Mouse (Mus musculus): Measurements from ENCODE around the gene Gpatch3. TPM values are rescaled to one million over a fixed set of nuclear protein-coding genes. Genes with fewer than 3 reads are reported as not detected.

Gene Gpatch3
- polyA plus RNA-seq, 1 experiment from 2014 or later, result 6.2 TPM

DNA sequence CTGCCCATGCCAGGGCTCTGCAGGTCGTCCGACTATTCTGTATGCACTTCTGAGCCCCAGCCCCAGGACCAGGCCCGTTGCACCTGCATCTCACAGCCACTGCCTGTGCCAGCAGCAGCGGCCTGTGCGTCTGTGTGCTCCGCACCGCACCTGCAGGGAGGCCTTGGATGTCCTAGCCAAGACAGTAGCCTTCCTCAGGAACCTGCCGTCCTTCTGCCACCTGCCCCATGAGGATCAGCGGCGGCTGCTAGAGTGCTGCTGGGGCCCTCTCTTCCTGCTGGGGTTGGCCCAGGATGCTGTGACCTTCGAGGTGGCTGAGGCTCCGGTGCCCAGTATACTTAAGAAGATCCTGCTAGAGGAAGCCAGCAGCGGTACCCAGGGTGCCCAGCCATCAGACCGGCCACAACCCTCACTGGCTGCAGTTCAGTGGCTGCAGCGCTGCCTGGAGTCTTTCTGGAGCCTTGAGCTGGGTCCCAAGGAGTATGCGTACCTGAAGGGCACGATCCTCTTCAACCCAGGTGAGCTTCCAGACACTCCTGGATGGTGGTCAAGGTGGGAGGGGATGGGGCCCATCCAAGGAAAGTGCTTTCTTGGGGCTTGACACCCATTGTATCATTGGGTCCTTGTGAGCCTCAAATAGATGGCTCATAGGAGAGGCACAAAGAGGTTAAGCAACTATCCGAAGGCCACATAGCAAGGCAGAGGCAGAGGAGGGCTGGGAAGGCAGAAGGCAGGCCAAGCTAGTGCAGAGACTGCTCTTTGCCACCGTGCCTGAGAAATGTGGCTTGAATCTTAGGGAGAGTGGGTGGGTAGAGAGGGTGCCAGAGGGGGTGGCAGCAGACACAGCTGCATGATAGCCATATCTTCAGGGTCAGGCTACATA lies 20.9 kb upstream of the Gpatch3 start:
- Histone ChIP-seq H3K27me3 (ENCODE audit: control insufficient read depth, insufficient read depth, low read length) (no peaks in the 10 kb centered on the region), H3K27ac (no peak overlapping the region), H3K36me3 (replicated peaks; ENCODE audit: control insufficient read depth, insufficient read depth) (no peaks in the 10 kb centered on the region), H3K9ac (no peak overlapping the region), H3K4me3 (replicated peaks; ENCODE audit: low read length) (no peak overlapping the region), H3K4me2 (replicated peaks) (no peak overlapping the region), H3K4me1 (replicated peaks; ENCODE audit: control insufficient read depth, insufficient read depth, low read length) (no peaks in the 10 kb centered on the region), H3K9me3 (ENCODE audit: control insufficient read depth, low read length) (no peaks in the 10 kb centered on the region)
- DNase-seq (ENCODE audit: low spot score) (no peak), ATAC-seq (ENCODE audit: low FRiP score) (no peak)
- WGBS, result 77% methylated on average over 19 of the region's 19 CpGs

DNA sequence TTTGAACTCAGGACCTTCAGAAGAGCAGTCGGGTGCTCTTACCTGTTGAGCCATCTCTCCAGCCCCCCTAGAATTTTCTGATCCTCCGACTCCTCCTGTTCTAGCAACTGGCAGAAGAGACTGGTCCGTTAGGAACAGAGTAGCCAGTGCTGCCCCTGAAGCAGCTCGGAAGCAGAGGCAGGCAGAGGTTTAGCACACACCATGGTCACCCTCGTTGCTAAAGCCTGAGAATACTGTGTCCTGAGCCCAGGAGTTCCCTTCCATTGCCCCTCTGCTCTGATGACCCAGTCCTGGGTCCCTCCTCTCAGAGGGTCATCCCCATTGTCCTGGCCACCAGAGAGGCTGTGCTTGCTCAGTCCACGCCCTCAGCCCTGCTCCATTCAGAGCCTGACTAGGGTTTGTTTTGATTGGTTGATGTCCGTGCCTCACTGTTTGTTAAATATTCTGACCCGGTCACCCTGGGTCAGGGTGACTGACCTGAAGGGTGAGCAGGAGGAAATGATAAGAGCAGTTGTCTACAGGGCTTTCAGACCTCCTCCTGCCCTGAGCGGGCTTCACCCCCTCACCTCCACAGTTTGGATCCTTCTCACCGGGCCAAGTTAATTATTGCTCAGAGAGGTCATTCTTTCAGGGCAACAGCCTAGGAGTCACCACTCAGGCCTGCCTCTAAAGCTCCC lies 17.4 kb upstream of the Gpatch3 start:
- Histone ChIP-seq H3K4me1 (replicated peaks; ENCODE audit: control insufficient read depth, insufficient read depth, low read length) (no peaks in the 10 kb centered on the region), H3K9ac (no peak overlapping the region), H3K4me3 (replicated peaks; ENCODE audit: low read length) (no peak overlapping the region), H3K36me3 (replicated peaks; ENCODE audit: control insufficient read depth, insufficient read depth) (no peaks in the 10 kb centered on the region), H3K27ac (no peak overlapping the region), H3K9me3 (ENCODE audit: control insufficient read depth, low read length) (no peaks in the 10 kb centered on the region), H3K27me3 (ENCODE audit: control insufficient read depth, insufficient read depth, low read length) (no peaks in the 10 kb centered on the region), H3K4me2 (replicated peaks) (no peak overlapping the region)
- DNase-seq (ENCODE audit: low spot score) (no peak), ATAC-seq (ENCODE audit: low FRiP score) (no peak)
- WGBS, result 29% methylated on average over 10 of the region's 10 CpGs

DNA sequence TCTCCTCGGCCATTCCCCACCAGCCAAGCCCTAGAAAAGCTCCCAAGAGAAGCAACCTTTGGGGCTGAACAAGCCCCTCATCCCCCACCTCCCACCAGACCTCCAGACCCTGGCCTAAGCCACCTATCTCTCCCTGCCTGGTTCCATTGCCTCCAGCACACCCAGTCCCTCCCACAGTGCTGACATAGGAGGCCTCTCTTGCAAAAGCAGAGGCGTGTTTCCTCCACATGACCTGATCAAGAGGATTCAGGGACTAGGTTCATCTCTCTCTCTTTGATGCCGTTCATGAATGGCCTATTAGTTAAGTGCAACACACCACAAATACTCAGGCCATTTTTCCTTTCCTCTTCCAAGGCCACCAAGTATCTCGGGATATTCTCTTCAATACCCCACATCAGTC lies 14.7 kb upstream of the Gpatch3 start:
- Histone ChIP-seq H3K4me1 (replicated peaks; ENCODE audit: control insufficient read depth, insufficient read depth, low read length) (no peaks in the 10 kb centered on the region), H3K4me2 (replicated peaks) (no peak overlapping the region), H3K9me3 (ENCODE audit: control insufficient read depth, low read length) (no peaks in the 10 kb centered on the region), H3K36me3 (replicated peaks; ENCODE audit: control insufficient read depth, insufficient read depth) (no peaks in the 10 kb centered on the region), H3K9ac (no peak overlapping the region), H3K27ac (no peak overlapping the region), H3K4me3 (replicated peaks; ENCODE audit: low read length) (no peak overlapping the region), H3K27me3 (ENCODE audit: control insufficient read depth, insufficient read depth, low read length) (no peaks in the 10 kb centered on the region)
- WGBS, result 82% methylated on average over 4 of the region's 4 CpGs
- ATAC-seq (ENCODE audit: low FRiP score) (no peak), DNase-seq (ENCODE audit: low spot score) (no peak)

DNA sequence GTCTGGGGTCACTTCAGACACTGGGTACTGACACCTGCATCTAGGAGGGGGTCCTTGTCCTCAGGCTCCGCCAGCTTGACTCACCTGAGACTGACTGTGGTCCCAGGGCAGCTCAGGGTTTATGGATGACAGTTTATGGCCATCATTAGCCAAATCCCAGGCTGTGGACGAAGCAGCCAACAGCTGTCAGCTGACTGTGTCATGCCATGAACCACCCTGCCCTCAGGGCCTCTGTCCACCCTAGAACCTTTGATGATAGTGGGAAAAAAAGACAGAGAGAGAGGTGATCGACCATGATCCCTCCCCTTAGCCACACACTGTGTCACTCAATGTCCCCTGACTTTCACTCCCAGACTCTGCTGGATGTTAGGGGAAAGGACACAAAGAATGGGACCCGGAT lies 12.9 kb upstream of the Gpatch3 start:
- ATAC-seq (ENCODE audit: low FRiP score) (no peak), DNase-seq (ENCODE audit: low spot score) (no peak)
- no peaks in the 10 kb centered on the region for H3K4me1 ChIP-seq (replicated peaks; ENCODE audit: control insufficient read depth, insufficient read depth, low read length)
- H3K4me2 ChIP-seq (replicated peaks), result no peak overlapping the region
- no peak overlapping the region for H3K9ac ChIP-seq
- no peak overlapping the region for H3K27ac ChIP-seq
- no peak overlapping the region for H3K4me3 ChIP-seq (replicated peaks; ENCODE audit: low read length)
- H3K36me3 ChIP-seq (replicated peaks; ENCODE audit: control insufficient read depth, insufficient read depth), result no peaks in the 10 kb centered on the region
- H3K27me3 ChIP-seq (ENCODE audit: control insufficient read depth, insufficient read depth, low read length), result no peaks in the 10 kb centered on the region
- WGBS, result 72% methylated on average over 4 of the region's 4 CpGs
- H3K9me3 ChIP-seq (ENCODE audit: control insufficient read depth, low read length), result no peaks in the 10 kb centered on the region

DNA sequence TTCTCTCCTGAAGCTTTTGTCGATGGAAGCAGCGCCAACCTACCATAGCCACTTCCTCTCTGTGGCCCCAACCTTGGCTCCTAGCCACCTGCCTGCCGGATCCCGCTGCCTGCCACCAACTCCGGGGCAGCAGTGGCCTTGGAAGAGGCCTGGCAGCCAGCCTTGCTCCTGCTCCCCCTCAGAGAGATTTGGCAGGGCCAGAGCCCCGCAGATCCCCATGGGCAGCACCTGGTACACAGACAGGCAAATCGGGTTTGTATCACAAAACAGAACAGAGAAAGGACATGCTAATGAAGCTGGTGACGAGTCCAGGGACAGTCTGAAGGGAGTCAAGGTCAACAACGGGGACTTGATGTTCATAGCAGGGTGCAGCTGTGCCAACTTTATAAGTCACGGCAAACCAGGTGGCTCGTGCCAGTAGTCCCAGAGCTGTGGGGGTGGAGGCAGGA lies 11.4 kb upstream of the Gpatch3 start:
- Histone ChIP-seq H3K9ac (no peak overlapping the region), H3K9me3 (ENCODE audit: control insufficient read depth, low read length) (no peaks in the 10 kb centered on the region), H3K27me3 (ENCODE audit: control insufficient read depth, insufficient read depth, low read length) (no peaks in the 10 kb centered on the region), H3K4me2 (replicated peaks) (no peak overlapping the region), H3K36me3 (replicated peaks; ENCODE audit: control insufficient read depth, insufficient read depth) (no peaks in the 10 kb centered on the region), H3K4me1 (replicated peaks; ENCODE audit: control insufficient read depth, insufficient read depth, low read length) (no peaks in the 10 kb centered on the region), H3K27ac (no peak overlapping the region), H3K4me3 (replicated peaks; ENCODE audit: low read length) (no peak overlapping the region)
- 73% methylated on average over 11 of the region's 11 CpGs for WGBS
- ATAC-seq (ENCODE audit: low FRiP score) (no peak), DNase-seq (ENCODE audit: low spot score) (no peak)

DNA sequence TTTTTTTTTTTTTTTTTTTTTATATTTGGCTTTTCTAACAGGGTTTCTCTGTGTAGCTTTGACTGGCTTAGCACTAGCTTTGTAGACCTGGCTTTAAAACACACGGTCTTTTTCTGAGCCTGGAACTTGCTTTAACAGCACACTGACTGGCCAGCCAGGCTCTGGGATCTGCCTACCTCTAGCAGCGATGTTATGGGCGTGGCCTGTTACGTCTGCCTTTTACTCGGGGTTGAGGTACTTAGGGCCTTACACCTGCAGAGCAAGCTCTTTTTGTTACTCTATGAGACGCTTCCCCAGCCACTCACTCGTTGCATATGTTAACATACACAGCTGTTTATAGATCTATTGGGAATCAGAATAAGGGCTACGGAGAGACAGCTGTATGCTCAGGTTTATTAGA lies 7.3 kb upstream of the Gpatch3 start:
- Histone ChIP-seq H3K27ac (no peak overlapping the region), H3K27me3 (ENCODE audit: control insufficient read depth, insufficient read depth, low read length) (no peaks in the 10 kb centered on the region), H3K9ac (no peak overlapping the region), H3K36me3 (replicated peaks; ENCODE audit: control insufficient read depth, insufficient read depth) (no peaks in the 10 kb centered on the region), H3K4me3 (replicated peaks; ENCODE audit: low read length) (no peak overlapping the region), H3K4me2 (replicated peaks) (no peak overlapping the region), H3K9me3 (ENCODE audit: control insufficient read depth, low read length) (no peaks in the 10 kb centered on the region), H3K4me1 (replicated peaks; ENCODE audit: control insufficient read depth, insufficient read depth, low read length) (no peaks in the 10 kb centered on the region)
- 29% methylated on average over 8 of the region's 8 CpGs for WGBS
- ATAC-seq (ENCODE audit: low FRiP score), result no peak
- no peak for DNase-seq (ENCODE audit: low spot score)

DNA sequence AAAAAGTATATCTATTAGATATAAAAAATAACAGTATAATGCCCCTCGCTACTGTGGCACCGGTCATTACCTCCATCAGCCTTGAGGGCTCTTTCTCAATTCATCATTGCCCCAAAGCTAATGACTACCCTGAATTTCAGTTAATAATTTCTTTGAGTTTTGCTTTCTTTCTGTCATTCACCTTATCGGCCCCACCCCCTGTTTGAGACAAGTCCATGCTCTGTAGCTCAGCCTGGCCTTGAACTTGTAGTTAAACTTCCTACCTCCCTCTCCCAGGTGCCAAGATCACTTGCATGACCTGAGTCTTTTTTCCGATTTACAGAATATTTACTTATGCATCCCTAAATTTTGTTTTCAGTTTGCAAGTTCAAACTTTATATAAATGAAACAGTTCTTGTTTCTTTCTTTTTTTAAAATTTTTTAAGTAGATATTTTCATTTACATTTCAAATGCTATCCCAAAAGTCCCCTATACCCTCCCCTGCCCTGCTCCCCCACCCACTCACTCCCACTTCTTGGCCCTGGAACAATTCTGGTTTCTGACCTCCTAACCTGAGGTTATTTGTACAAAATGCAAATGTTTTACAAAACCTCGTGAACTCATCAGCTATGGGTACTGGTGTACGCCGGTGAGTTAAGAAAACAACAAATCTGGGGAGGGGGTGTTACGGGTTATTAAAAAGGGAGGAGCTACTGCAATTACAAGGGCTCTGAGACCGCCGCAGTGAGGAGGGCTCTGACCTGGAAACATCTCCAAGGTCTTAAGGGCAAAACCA lies 5.1 kb upstream of the Gpatch3 start:
- Histone ChIP-seq H3K27me3 (ENCODE audit: control insufficient read depth, insufficient read depth, low read length) (no peaks in the 10 kb centered on the region), H3K27ac (no peak overlapping the region), H3K36me3 (replicated peaks; ENCODE audit: control insufficient read depth, insufficient read depth) (no peaks in the 10 kb centered on the region), H3K4me3 (replicated peaks; ENCODE audit: low read length) (no peak overlapping the region), H3K4me2 (replicated peaks) (no peak overlapping the region), H3K9me3 (ENCODE audit: control insufficient read depth, low read length) (no peaks in the 10 kb centered on the region), H3K4me1 (replicated peaks; ENCODE audit: control insufficient read depth, insufficient read depth, low read length) (no peaks in the 10 kb centered on the region; the same call in 1 of the 2 replicates), H3K9ac (no peak overlapping the region)
- no peak for DNase-seq (ENCODE audit: low spot score)
- 77% methylated on average over 10 of the region's 10 CpGs for WGBS
- no peak for ATAC-seq (ENCODE audit: low FRiP score)

DNA sequence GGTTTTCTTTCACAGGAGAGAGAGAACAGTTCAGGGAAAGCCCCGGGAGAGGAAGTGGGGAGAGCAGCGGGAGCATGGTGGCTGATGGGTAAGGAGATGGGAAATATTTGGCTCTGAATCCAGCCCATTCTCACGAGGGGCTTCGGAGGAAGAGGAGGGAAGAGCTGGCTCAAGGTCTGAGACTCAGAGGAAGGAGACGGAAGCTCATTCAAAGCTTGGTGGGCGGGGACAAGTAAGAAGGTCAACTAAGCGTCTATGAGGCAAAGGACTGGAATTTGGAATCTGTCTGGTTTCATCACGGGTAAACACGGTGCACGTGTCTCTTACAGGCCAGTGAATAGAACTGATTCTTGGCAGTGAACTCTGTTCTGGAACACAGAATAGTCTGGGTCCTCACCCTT lies 4.5 kb upstream of the Gpatch3 start:
- ATAC-seq (ENCODE audit: low FRiP score) (no peak), DNase-seq (ENCODE audit: low spot score) (no peak)
- Histone ChIP-seq H3K9ac (no peak overlapping the region), H3K9me3 (ENCODE audit: control insufficient read depth, low read length) (no peaks in the 10 kb centered on the region), H3K4me2 (replicated peaks) (no peak overlapping the region), H3K4me1 (replicated peaks; ENCODE audit: control insufficient read depth, insufficient read depth, low read length) (peaks cover 1% of the 10 kb centered on the region; the same call in 1 of the 2 replicates), H3K36me3 (replicated peaks; ENCODE audit: control insufficient read depth, insufficient read depth) (no peaks in the 10 kb centered on the region), H3K27me3 (ENCODE audit: control insufficient read depth, insufficient read depth, low read length) (no peaks in the 10 kb centered on the region), H3K4me3 (replicated peaks; ENCODE audit: low read length) (no peak overlapping the region), H3K27ac (no peak overlapping the region)
- 58% methylated on average over 10 of the region's 10 CpGs for WGBS

DNA sequence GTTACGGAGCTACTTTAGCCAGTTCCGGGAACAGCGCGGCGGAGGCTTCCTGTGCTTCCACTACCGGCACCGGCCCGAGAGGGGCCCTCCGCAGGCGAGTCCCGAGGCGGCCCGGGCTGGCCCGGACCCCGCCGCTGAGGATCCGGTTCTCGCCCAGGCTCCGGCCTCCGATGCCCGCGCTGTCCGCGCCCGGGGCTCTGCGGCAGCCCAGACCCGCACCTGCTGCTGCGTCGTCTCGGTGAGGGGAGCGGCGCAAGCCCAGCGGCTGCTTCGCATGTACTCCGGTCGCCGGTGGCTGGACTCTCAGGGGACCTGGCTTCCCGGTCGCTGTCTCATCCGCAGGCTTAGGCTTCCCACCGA lies 278 bp downstream of the Gpatch3 start:
- H3K9ac ChIP-seq, result peak overlapping the region; percentile 87
- peak overlapping the region; percentile 81 for H3K4me2 ChIP-seq (replicated peaks)
- WGBS, result under 1% methylated on average over 40 of the region's 41 CpGs
- no peaks in the 10 kb centered on the region for H3K27me3 ChIP-seq (ENCODE audit: control insufficient read depth, insufficient read depth, low read length)
- DNase-seq (ENCODE audit: low spot score) (no peak), ATAC-seq (ENCODE audit: low FRiP score) (peak; percentile 61)
- H3K9me3 ChIP-seq (ENCODE audit: control insufficient read depth, low read length), result no peaks in the 10 kb centered on the region
- H3K36me3 ChIP-seq (replicated peaks; ENCODE audit: control insufficient read depth, insufficient read depth), result peaks cover 20% of the 10 kb centered on the region
- H3K27ac ChIP-seq, result peak overlapping the region; percentile 67
- H3K4me1 ChIP-seq (replicated peaks; ENCODE audit: control insufficient read depth, insufficient read depth, low read length), result peaks cover 10% of the 10 kb centered on the region; the same call in 1 of the 2 replicates
- peak overlapping the region; percentile 99 for H3K4me3 ChIP-seq (replicated peaks; ENCODE audit: low read length)

All from hindbrain, embryonic 14.5 days (tissue).